Mouse (Mus musculus): ENCODE data around the gene Kctd18.

- TF ChIP-seq CTCF (conservative IDR thresholded peaks at IDR 0.05; ENCODE audit: insufficient read depth, insufficient read length, low read depth, low read length) (no peak), POLR2A (IDR thresholded peaks at IDR 0.05; ENCODE audit: low read depth, low read length) (no peak)
These were observed 77.0 kb downstream of the Kctd18 start for GRCm38 (mm10) chr1:57941734-57942133.

All from kidney, adult 2 months (tissue).